Mouse (Mus musculus) embryonic facial prominence, embryonic 13.5 days (tissue): ENCODE data around the gene Man1b1. TPM values are rescaled to one million over a fixed set of nuclear protein-coding genes. Genes with fewer than 3 reads are reported as not detected.

Source experiments
- ATAC-seq: fragments of 200-750 bp; cut with Nextera tagmentation; 2 replicates; pipeline ENCODE4 v1.8.0; 2017; ENCODE audit warnings: low read depth; ENCODE audit not compliant: insufficient number of reproducible peaks, insufficient read depth, low FRiP score, low TSS enrichment
- H3K27ac ChIP-seq: fragments of 300-500 bp; sonication (generic); 2 replicates; pipeline ENCODE4 v1.5.1; 2015; ENCODE audit warnings: moderate library complexity, mild to moderate bottlenecking, inconsistent platforms
- H3K27me3 ChIP-seq: fragments of 300-500 bp; sonication (generic); 2 replicates; pipeline ENCODE4 v1.6.1; 2015; ENCODE audit warnings: mild to moderate bottlenecking, inconsistent platforms
- H3K36me3 ChIP-seq: fragments of 300-500 bp; sonication (generic); 2 replicates; pipeline ENCODE4 v1.6.1; 2015; ENCODE audit warnings: mild to moderate bottlenecking, inconsistent platforms
- H3K4me1 ChIP-seq: fragments of 300-500 bp; sonication (generic); 2 replicates; pipeline ENCODE4 v1.6.1; 2015; ENCODE audit warnings: inconsistent platforms
- H3K4me2 ChIP-seq: fragments of 300-500 bp; sonication (generic); 2 replicates; pipeline ENCODE4 v1.6.1; 2015; ENCODE audit warnings: moderate library complexity, mild to moderate bottlenecking, inconsistent platforms
- H3K4me3 ChIP-seq: fragments of 300-500 bp; sonication (generic); 2 replicates; pipeline ENCODE4 v1.5.1; 2015; ENCODE audit warnings: mild to moderate bottlenecking, inconsistent platforms
- H3K9ac ChIP-seq: fragments of 300-500 bp; sonication (generic); 2 replicates; pipeline ENCODE4 v1.6.1; 2015; ENCODE audit warnings: mild to moderate bottlenecking, inconsistent platforms
- H3K9me3 ChIP-seq: fragments of 300-500 bp; sonication (generic); 2 replicates; pipeline ENCODE4 v1.6.1; 2016; ENCODE audit warnings: inconsistent platforms
- WGBS: fragments of 180-500 bp; shearing (Covaris S2); methylation state at CpG from one replicate; pipeline ENCODE4 v1.1.7; 2015; ENCODE audit warnings: mixed read lengths; 5-methylcytosine and 5-hydroxymethylcytosine counted together
- polyA plus RNA-seq: library from polyadenylated mRNA; unstranded; fragments of >200 nt; fragmentation: Nextera tagmentation; extraction: Ambion mirVana; gene quantifications from 2 replicates; pipeline ENCODE4 v1.2.1, GENCODE M21; 2015

Gene Man1b1
- polyA plus RNA-seq, 1 experiment from 2014 or later, result 61.1 TPM

DNA sequence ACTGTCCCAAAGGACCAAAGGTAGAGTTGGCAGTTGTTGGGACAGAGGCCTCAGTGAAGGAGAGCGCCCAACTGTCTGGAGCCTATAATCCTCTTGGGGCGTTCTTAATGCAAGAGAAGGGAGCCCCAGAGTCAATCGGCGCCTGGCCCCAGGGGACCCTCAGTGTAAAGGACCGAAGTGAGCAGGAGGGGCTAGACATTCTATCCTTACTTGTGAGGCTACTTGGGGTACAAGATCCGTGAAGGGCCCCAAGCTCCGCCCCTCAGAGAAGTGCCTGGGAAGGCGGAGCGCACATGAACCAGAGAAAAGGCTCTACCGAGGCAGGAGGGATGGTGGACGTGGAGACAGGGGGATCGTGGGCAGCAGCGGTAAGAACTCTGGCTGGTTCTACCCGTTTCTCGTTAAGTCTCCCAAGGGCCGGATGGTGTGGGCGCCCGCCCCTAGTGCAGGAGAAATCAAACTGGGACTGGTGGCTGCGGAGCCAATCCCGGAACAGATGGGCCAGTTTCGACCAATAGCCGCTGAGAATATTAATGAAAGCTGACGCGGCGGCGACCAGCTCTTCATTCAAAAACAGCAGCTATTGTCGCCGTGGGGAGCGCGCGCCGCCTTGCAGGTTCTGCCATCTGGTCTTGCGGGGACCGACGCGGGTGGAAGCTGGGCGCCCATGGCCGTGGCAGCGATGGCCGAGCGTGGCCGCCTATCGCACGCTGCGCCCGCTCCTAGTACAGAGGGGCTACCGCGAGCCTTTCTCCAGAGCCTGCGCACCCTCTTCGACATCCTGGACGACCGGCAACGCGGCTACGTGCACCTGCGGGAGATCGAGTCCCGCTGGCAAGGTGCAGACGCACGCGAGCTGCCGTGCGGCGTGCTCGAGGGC lies 39.9 kb downstream of the Man1b1 start, which contains the start of gene Sapcd2:
Gene Sapcd2, plus strand, starts transcription at position 558 of the 880 bp plus-strand sequence.
- Histone ChIP-seq H3K4me3 (peak within 1 kb of the TSS; percentile 75), H3K9me3 (no peaks in the 10 kb centered on the region), H3K27ac (peak within 1 kb of the TSS; percentile 92), H3K36me3 (peaks cover 22% of the 10 kb centered on the region), H3K4me2 (peak within 1 kb of the TSS; percentile 98), H3K4me1 (peaks cover 29% of the 10 kb centered on the region), H3K9ac (peak within 1 kb of the TSS; percentile 76), H3K27me3 (no peaks in the 10 kb centered on the region; the same call in 1 of the 2 replicates)
- under 1% methylated on average over 65 of the region's 65 CpGs for WGBS
- ATAC-seq, result peak; percentile 91

- H3K4me1 ChIP-seq, result peaks cover 29% of the 10 kb centered on the region
- no peak for ATAC-seq
- peak overlapping the region; percentile 76 for H3K9ac ChIP-seq
- H3K4me3 ChIP-seq, result peak overlapping the region; percentile 75
- WGBS, result 1% methylated on average over 42 of the region's 42 CpGs
- H3K4me2 ChIP-seq, result peak overlapping the region; percentile 98
- H3K27ac ChIP-seq, result 0 out of 2 replicates have a peak overlapping the region, but pooled peaks have one; percentile 28
- H3K27me3 ChIP-seq, result no peaks in the 10 kb centered on the region; the same call in 1 of the 2 replicates
- no peaks in the 10 kb centered on the region for H3K9me3 ChIP-seq
- H3K36me3 ChIP-seq, result peaks cover 29% of the 10 kb centered on the region
These were observed 40.7 kb downstream of the Man1b1 start for GRCm38 (mm10) chr2:25372644-25373391.

GRCm38 (mm10) chr2:25373431-25373830 lies 41.3 kb downstream of the Man1b1 start:
- Histone ChIP-seq H3K4me1 (peaks cover 29% of the 10 kb centered on the region), H3K9ac (peak overlapping the region; percentile 76), H3K4me3 (peak overlapping the region; percentile 75), H3K27me3 (no peaks in the 10 kb centered on the region; the same call in 1 of the 2 replicates), H3K9me3 (no peaks in the 10 kb centered on the region), H3K4me2 (peak overlapping the region; percentile 98), H3K27ac (no peak overlapping the region), H3K36me3 (peaks cover 36% of the 10 kb centered on the region)
- WGBS, result 31% methylated on average over 2 of the region's 2 CpGs
- ATAC-seq, result no peak

DNA sequence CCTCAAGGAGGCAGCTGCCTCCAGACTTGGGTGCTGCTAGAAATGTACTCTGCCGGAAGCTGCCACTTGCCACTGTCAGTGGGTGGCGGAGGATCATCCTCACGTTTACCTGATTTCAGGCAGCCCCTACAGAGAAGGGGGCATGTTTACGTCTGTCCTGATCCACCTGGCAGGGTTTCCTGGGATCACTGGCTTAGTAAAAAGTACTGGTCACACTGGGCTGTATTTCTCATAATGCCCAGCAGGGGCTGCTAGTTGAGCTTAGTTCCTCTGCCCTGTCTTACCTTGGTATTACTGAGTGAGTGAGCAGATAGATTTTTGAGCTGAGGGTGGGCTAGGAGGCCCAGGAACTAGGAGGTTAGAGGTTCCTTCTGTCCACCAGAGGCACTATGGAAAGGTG lies 44.5 kb downstream of the Man1b1 start:
- Histone ChIP-seq H3K4me3 (no peak overlapping the region), H3K9me3 (no peaks in the 10 kb centered on the region), H3K9ac (peak overlapping the region; percentile 32; the same call in 1 of the 2 replicates), H3K4me1 (peaks cover 26% of the 10 kb centered on the region), H3K27ac (no peak overlapping the region), H3K27me3 (no peaks in the 10 kb centered on the region), H3K36me3 (peaks cover 36% of the 10 kb centered on the region), H3K4me2 (no peak overlapping the region)
- ATAC-seq, result no peak
- 63% methylated on average over 4 of the region's 4 CpGs for WGBS

DNA sequence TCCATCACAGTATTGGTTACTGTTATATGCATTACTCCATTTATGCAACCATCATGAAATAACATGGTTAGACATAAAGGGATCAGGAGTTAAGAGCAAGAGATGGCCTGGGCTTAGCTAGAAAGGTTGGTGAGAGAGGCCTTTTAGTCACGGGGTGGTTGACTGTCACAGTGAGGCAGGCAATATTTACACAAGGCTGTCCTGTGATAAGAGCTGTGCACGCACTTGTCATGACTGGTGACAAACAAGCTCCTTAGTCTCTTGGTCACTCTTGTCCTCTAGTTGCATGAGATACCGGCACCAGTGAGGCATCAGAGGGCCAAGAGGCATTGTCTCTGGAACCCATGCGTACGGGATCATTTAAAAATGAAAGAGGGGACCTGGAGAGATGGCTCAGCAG lies 52.4 kb downstream of the Man1b1 start:
- peaks cover 5% of the 10 kb centered on the region; the same call in 1 of the 2 replicates for H3K27me3 ChIP-seq
- WGBS, result 82% methylated on average over 5 of the region's 5 CpGs
- no peak overlapping the region for H3K9ac ChIP-seq
- H3K36me3 ChIP-seq, result no peaks in the 10 kb centered on the region
- H3K27ac ChIP-seq, result no peak overlapping the region
- H3K4me3 ChIP-seq, result no peak overlapping the region
- H3K4me1 ChIP-seq, result no peaks in the 10 kb centered on the region
- H3K4me2 ChIP-seq, result no peak overlapping the region
- H3K9me3 ChIP-seq, result no peaks in the 10 kb centered on the region
- no peak for ATAC-seq

GRCm38 (mm10) chr2:25391266-25391665 lies 59.1 kb downstream of the Man1b1 start:
- Histone ChIP-seq H3K4me1 (peaks cover 21% of the 10 kb centered on the region), H3K4me3 (no peak overlapping the region), H3K9ac (no peak overlapping the region), H3K4me2 (no peak overlapping the region), H3K36me3 (no peaks in the 10 kb centered on the region), H3K9me3 (no peaks in the 10 kb centered on the region), H3K27ac (no peak overlapping the region), H3K27me3 (peaks cover 26% of the 10 kb centered on the region)
- ATAC-seq, result no peak
- 55% methylated on average over 5 of the region's 5 CpGs for WGBS

- Histone ChIP-seq H3K4me3 (no peak overlapping the region), H3K4me2 (no peak overlapping the region), H3K4me1 (peaks cover 24% of the 10 kb centered on the region), H3K27me3 (peaks cover 59% of the 10 kb centered on the region), H3K9ac (no peak overlapping the region), H3K9me3 (no peaks in the 10 kb centered on the region), H3K27ac (no peak overlapping the region), H3K36me3 (no peaks in the 10 kb centered on the region)
- 26% methylated on average over 3 of the region's 3 CpGs for WGBS
- ATAC-seq, result no peak
These were observed 62.4 kb downstream of the Man1b1 start for GRCm38 (mm10) chr2:25394281-25395221.

- H3K4me2 ChIP-seq, result peak within 1 kb of the TSS; percentile 74
- peaks cover 30% of the 10 kb centered on the region for H3K4me1 ChIP-seq
- no peaks in the 10 kb centered on the region for H3K36me3 ChIP-seq
- 0 out of 2 replicates have a peak, but pooled peaks have one; percentile 16 for ATAC-seq
- 1% methylated on average over 57 of the region's 57 CpGs for WGBS
- H3K9me3 ChIP-seq, result no peaks in the 10 kb centered on the region
- H3K9ac ChIP-seq, result peak within 1 kb of the TSS; percentile 58
- H3K27ac ChIP-seq, result no peak within 1 kb of the TSS
- peaks cover 73% of the 10 kb centered on the region for H3K27me3 ChIP-seq
- peak within 1 kb of the TSS; percentile 42 for H3K4me3 ChIP-seq
These were observed 63.8 kb downstream of the Man1b1 start, which contains the start of gene Entpd2 for GRCm38 (mm10) chr2:25395721-25396596. Entpd2 (plus strand) TSS chr2:25395874.

GRCm38 (mm10) chr2:25396597-25396983 lies 64.5 kb downstream of the Man1b1 start:
- Histone ChIP-seq H3K27ac (no peak overlapping the region), H3K9ac (no peak overlapping the region), H3K4me2 (peak overlapping the region; percentile 74), H3K36me3 (no peaks in the 10 kb centered on the region), H3K4me3 (peak overlapping the region; percentile 42), H3K9me3 (no peaks in the 10 kb centered on the region), H3K27me3 (peaks cover 80% of the 10 kb centered on the region), H3K4me1 (peaks cover 27% of the 10 kb centered on the region)
- 30% methylated on average over 3 of the region's 3 CpGs for WGBS
- ATAC-seq, result no peak

GRCm38 (mm10) chr2:25397010-25397409 lies 64.9 kb downstream of the Man1b1 start:
- WGBS, result 24% methylated on average over 1 of the region's 1 CpGs
- no peak for ATAC-seq

More at GRCm38 (mm10) chr2:25397010-25397409, 64.9 kb downstream of the Man1b1 start:
- Histone ChIP-seq H3K27ac (no peak overlapping the region), H3K9me3 (no peaks in the 10 kb centered on the region), H3K4me1 (peaks cover 27% of the 10 kb centered on the region), H3K9ac (no peak overlapping the region), H3K4me3 (no peak overlapping the region), H3K36me3 (no peaks in the 10 kb centered on the region), H3K4me2 (no peak overlapping the region), H3K27me3 (peaks cover 84% of the 10 kb centered on the region)
